Mouse (Mus musculus): ENCODE data around the gene Dtx1.

The Dtx1 gene

GRCm38 (mm10) chr5:120703660-120704059 is 8.1 kb downstream of the Dtx1 start:
- no peak for DNase-seq (ENCODE audit: low spot score)

- no peak for DNase-seq (ENCODE audit: low spot score)
Measured at GRCm38 (mm10) chr5:120702969-120703368, 8.8 kb downstream of the Dtx1 start.

GRCm38 (mm10) chr5:120702421-120702820 is 9.3 kb downstream of the Dtx1 start:
- DNase-seq (ENCODE audit: low spot score): no peak

- DNase-seq (ENCODE audit: low spot score): no peak
Measured at GRCm38 (mm10) chr5:120700996-120701790, 10.5 kb downstream of the Dtx1 start.

GRCm38 (mm10) chr5:120698801-120699391 is 12.8 kb downstream of the Dtx1 start:
- no peak for DNase-seq (ENCODE audit: low spot score)

- DNase-seq (ENCODE audit: low spot score): no peak
Measured at GRCm38 (mm10) chr5:120698181-120698580, 13.5 kb downstream of the Dtx1 start.

GRCm38 (mm10) chr5:120696865-120697264 is 14.9 kb downstream of the Dtx1 start:
- DNase-seq (ENCODE audit: low spot score): no peak

- DNase-seq (ENCODE audit: low spot score): peak; percentile 48
Measured at GRCm38 (mm10) chr5:120696057-120696743, 15.5 kb downstream of the Dtx1 start.

GRCm38 (mm10) chr5:120694695-120695074 is 17.0 kb downstream of the Dtx1 start:
- peak; percentile 34 for DNase-seq (ENCODE audit: low spot score)

GRCm38 (mm10) chr5:120693931-120694694 is 17.6 kb downstream of the Dtx1 start:
- no peak for DNase-seq (ENCODE audit: low spot score)

- peak; percentile 39 for DNase-seq (ENCODE audit: low spot score)
Measured at GRCm38 (mm10) chr5:120692034-120692433, 19.7 kb downstream of the Dtx1 start.

GRCm38 (mm10) chr5:120690417-120690816 is 21.3 kb downstream of the Dtx1 start:
- DNase-seq (ENCODE audit: low spot score): no peak

GRCm38 (mm10) chr5:120688434-120688833 is 23.3 kb downstream of the Dtx1 start:
- no peak for DNase-seq (ENCODE audit: low spot score)

- DNase-seq (ENCODE audit: low spot score): no peak
Measured at GRCm38 (mm10) chr5:120687897-120688296, 23.8 kb downstream of the Dtx1 start.

- no peak for DNase-seq (ENCODE audit: low spot score)
Measured at GRCm38 (mm10) chr5:120687484-120687851, 24.3 kb downstream of the Dtx1 start.

- DNase-seq (ENCODE audit: low spot score): no peak
Measured at GRCm38 (mm10) chr5:120686749-120687483, 24.8 kb downstream of the Dtx1 start.

- no peak for DNase-seq (ENCODE audit: low spot score)
Measured at GRCm38 (mm10) chr5:120685678-120686077, 26.0 kb downstream of the Dtx1 start.

- no peak for DNase-seq (ENCODE audit: low spot score)
Measured at GRCm38 (mm10) chr5:120682982-120683771, 28.6 kb downstream of the Dtx1 start.

GRCm38 (mm10) chr5:120680918-120681317 is 30.8 kb downstream of the Dtx1 start:
- DNase-seq (ENCODE audit: low spot score): no peak

GRCm38 (mm10) chr5:120679676-120680555 is 31.8 kb downstream of the Dtx1 start:
- DNase-seq (ENCODE audit: low spot score): peak; percentile 97

Measured in embryo, embryonic 10 days (tissue).